Mouse (Mus musculus) adrenal gland, adult 10 weeks (tissue): ENCODE measurements around the gene Atp5j2. TPM values are rescaled to one million over a fixed set of nuclear protein-coding genes. Genes with fewer than 3 reads are reported as not detected.

Experiments
- polyA plus RNA-seq: library from polyadenylated mRNA; stranded (reverse); fragments of 350-450 nt; fragmentation: Illumina TruSeq; extraction: RNeasy Lipid Tissue Mini Kit (QIAGEN cat#74804); gene quantifications from one replicate; pipeline ENCODE4 v1.2.3, GENCODE M21; 2014; ENCODE audit warnings: low read depth, low replicate concordance

The Atp5j2 gene
- 22.8 TPM for polyA plus RNA-seq

GRCm38 (mm10) chr5:145191962-145192361, at the start of gene Atp5j2:
TSS of gene Atp5j2 (minus strand) at chr5:145192062.

DNA sequence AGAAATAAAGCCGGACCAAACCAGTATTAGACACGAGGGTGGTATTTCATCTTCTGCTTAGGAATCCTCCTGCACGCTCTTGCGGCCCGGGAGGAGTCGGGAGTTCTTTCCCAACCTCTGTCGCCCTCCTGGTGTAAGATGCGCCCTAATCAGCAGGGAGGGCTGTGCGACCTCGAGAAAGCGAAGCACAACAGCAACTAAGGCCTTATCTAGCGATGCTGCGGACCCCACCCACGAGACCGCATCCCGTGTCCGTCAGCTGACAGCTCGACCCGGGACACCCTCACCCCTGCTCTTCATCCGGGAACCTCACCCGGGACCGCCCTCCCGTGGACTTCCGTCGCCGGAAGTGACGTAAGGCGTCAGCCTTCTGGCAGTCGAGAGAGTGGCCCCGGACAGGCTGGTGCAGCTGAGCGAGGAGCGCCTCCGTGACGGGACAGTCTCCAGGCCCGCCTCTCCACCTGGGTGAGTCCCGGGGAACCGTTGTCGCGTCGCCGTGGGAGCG, 39.6 kb upstream of the Atp5j2 start, which contains the start of gene Zfp655:
Gene Zfp655, plus strand, starts transcription at position 349 of the 505 bp plus-strand sequence.

DNA sequence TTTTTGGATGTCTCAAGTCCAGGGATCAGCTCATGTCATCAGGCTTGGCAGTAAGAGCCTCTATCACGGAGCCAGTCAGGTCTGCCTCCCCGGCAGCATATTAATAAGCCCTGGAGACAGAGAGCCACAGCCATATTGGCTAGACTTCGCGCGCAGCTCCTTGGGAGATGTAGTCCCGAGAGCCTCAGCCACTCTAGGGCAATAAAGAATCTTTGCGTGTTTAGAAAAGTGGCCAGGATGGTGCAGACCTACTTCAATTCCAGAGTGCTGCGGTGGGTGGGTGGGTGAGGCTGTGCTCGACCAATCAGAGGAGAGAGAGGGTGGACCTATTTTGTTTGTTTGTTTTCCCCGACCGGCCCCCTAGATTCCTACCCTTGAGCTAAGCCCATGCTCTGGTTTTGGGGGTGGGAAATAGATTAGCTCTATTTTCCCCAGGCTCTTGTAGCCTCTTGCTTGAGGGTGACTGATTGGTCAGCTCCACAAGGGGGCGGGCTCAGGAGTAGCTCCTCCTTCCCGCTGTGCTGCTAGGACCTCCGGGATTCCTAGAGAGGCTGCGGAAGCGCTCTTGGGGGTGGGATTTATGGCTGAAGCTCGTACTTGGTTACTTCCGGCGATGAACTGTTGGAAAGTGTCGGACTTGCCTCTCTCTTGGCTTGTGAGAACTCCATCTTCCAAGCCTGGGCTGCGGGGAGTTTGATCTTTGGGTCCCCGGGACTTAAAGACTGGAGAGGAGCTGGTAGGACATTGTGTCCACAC, 12.3 kb upstream of the Atp5j2 start, which contains the start of gene Zkscan5:
Gene Zkscan5, plus strand, starts transcription at position 627 of the 756 bp plus-strand sequence.

GRCm38 (mm10) chr5:145201321-145201991, 9.6 kb upstream of the Atp5j2 start, which contains the start of gene Zkscan14:
TSS of gene Zkscan14 (minus strand) at chr5:145201868.

DNA sequence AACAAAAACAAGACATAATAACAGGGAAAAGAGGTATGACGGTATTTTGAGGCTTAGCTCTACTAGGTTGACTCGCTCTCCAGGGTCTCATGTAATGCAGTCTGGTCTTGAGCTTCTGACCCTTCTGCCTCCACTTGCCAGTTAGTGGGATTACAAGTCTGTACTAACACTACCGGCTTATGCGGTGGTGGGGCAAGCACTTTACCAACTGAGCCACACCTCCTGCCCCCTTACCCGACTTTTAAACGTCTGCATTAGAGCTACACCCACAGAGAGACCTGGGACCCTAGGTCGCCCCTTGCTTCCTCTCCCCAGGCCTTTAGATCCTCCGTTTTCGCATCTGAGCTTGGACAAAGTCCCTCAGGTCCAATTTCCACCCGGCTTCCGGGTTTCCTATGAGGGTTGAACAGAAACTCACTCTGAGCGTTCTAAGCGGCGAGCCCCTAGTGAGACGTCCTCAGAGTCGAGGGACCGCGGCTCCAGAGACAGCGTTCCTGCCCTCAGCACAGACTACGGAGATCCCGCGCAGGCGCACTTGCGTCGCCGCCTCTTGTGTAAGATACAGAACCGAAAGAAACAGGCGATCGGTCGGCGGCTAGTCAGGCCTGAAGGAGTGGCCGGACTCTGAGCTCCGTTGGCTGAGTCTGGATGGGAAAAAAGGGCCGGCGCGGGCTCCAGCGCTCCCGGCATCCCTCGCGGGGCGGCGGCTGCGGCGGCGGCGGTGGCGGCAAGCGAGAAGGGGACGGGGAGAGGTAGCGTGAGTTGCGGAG, 25.1 kb downstream of the Atp5j2 start, which contains the start of the genes Ptcd1 and Cpsf4:
Gene Ptcd1, minus strand, starts transcription at position 573 of the 770 bp plus-strand sequence.
Gene Cpsf4, plus strand, starts transcription at position 678 of the 770 bp plus-strand sequence.

DNA sequence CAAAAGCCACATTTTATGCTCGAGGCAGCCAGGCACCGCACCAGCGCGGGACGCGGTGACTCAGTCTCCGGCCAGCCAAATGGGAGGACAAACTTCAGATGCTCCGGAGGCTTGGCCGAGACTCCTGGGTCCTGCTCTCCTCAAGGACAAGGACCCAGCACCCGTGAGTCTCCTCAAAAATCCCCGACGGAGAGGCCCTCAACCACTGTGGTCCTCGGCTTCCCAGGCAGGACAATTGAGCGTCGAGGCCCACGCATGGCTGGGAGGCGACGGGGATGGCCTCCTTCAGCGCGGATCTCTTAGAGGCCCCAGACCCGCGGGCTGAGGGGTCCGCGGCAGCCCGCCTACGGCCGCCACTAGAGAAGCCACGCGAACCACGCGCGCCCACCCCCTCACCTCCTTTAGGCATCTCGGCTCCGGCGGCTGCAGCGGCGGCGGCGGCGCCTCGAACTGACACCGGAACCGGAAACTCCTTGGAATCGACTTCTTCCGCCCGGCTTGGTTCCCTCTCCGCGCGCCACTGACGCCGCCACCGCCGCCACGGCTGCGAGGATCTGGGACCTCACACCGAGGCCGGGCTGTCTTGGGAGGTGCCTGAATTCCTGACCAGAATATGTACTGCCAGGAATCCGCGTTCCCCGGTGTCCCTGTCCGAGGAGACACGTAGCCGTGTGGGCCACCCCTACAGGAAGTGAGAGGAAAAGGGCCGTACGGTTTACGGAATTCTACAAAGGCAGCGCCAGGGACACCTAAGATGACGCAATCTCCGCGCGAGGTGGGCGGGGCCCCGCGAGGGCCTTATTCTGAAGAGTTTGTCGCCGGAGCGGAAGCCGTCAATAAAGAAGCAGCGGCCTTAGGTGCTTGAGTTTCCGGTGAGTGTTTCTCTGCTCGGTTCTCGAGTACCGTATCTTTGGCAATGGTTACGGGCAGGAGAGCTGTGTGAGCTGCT, 52.0 kb downstream of the Atp5j2 start, which contains the start of the genes Pdap1 and Bud31:
Gene Pdap1, minus strand, starts transcription at position 668 of the 949 bp plus-strand sequence.
Gene Bud31, plus strand, starts transcription at position 792 of the 949 bp plus-strand sequence.

Other genes with a start within 250 kb of the Atp5j2 start
- gene Smurf1, start 226.2 kb downstream of the Atp5j2 start, polyA plus RNA-seq: 9.8 TPM
- not detected for gene Gm4871, start 159.3 kb downstream of the Atp5j2 start, polyA plus RNA-seq
- not detected for gene 1700018F24Rik, start 149.1 kb downstream of the Atp5j2 start, polyA plus RNA-seq
- gene Arpc1a, start 108.2 kb downstream of the Atp5j2 start, polyA plus RNA-seq: 26.4 TPM
- not detected for gene Kpna7, start 108.0 kb downstream of the Atp5j2 start, polyA plus RNA-seq
- gene Arpc1b, start 77.8 kb downstream of the Atp5j2 start, polyA plus RNA-seq: 37.3 TPM
- 37.3 TPM for gene Pdap1, start 51.8 kb downstream of the Atp5j2 start, polyA plus RNA-seq
- 293 TPM for gene Bud31, start 51.7 kb downstream of the Atp5j2 start, polyA plus RNA-seq
- 2.6 TPM for gene Ptcd1, start 25.0 kb downstream of the Atp5j2 start, polyA plus RNA-seq
- 1.9 TPM for gene Cpsf4, start 24.8 kb downstream of the Atp5j2 start, polyA plus RNA-seq
- gene Zkscan14, start 9.8 kb upstream of the Atp5j2 start, polyA plus RNA-seq: 2.2 TPM
- gene Zkscan5, start 12.5 kb upstream of the Atp5j2 start, polyA plus RNA-seq: 7.8 TPM
- 149 TPM for gene Zfp655, start 39.7 kb upstream of the Atp5j2 start, polyA plus RNA-seq
- gene Zscan25, start 88.4 kb upstream of the Atp5j2 start, polyA plus RNA-seq: 0.41 TPM
- not detected for gene Cyp3a57, start 153.2 kb upstream of the Atp5j2 start, polyA plus RNA-seq